Mouse (Mus musculus) neural tube, embryonic 14.5 days (tissue): ENCODE measurements around the gene Rhoj. TPM values are rescaled to one million over a fixed set of nuclear protein-coding genes. Genes with fewer than 3 reads are reported as not detected.

ENCODE experiments used
- ATAC-seq: fragments of 200-750 bp; cut with Nextera tagmentation; 2 replicates; pipeline ENCODE4 v1.8.0; 2017; ENCODE audit warnings: low read depth, mild to moderate bottlenecking, moderate TSS enrichment, moderate library complexity
- H3K27ac ChIP-seq: fragments of 300-500 bp; sonication (generic); 2 replicates; pipeline ENCODE4 v1.5.1; 2014; ENCODE audit warnings: low read depth, mild to moderate bottlenecking, control low read depth, low read length, moderate library complexity, mixed read lengths
- H3K27me3 ChIP-seq: fragments of 300-500 bp; sonication (generic); 2 replicates; pipeline ENCODE4 v1.6.1; 2014; ENCODE audit warnings: low read length; ENCODE audit not compliant: control insufficient read depth, insufficient read depth
- H3K36me3 ChIP-seq: fragments of 300-500 bp; sonication (generic); 2 replicates; pipeline ENCODE4 v1.6.1; 2014; ENCODE audit warnings: low read length, mixed read lengths; ENCODE audit not compliant: control insufficient read depth, insufficient read depth
- H3K4me1 ChIP-seq: fragments of 300-500 bp; sonication (generic); 2 replicates; pipeline ENCODE4 v1.6.1; 2014; ENCODE audit warnings: low read length; ENCODE audit not compliant: control insufficient read depth, insufficient read depth
- H3K4me2 ChIP-seq: fragments of 300-500 bp; sonication (generic); 2 replicates; pipeline ENCODE4 v1.6.1; 2014; ENCODE audit warnings: mild to moderate bottlenecking, low read depth, low read length, control low read depth
- H3K4me3 ChIP-seq: fragments of 300-500 bp; sonication (generic); 2 replicates; pipeline ENCODE4 v1.5.1; 2014; ENCODE audit warnings: low read depth, low read length, control low read depth, mixed read lengths
- H3K9ac ChIP-seq: fragments of 300-500 bp; sonication (generic); replicated peaks from 2 replicates; pipeline ENCODE4 v1.6.1; 2014; ENCODE audit warnings: low read depth, mild to moderate bottlenecking, control low read depth, low read length, mixed read lengths
- H3K9me3 ChIP-seq: fragments of 300-500 bp; sonication (generic); 2 replicates; pipeline ENCODE4 v1.6.1; 2016; ENCODE audit warnings: low read length; ENCODE audit not compliant: control insufficient read depth
- WGBS: fragments of 180-500 bp; shearing (Covaris S2); extraction: QIAGEN DNeasy Blood & Tissue Kit; methylation state at CpG from one replicate; pipeline ENCODE4 v1.1.7; 2014; 5-methylcytosine and 5-hydroxymethylcytosine counted together
- polyA plus RNA-seq: library from polyadenylated mRNA; unstranded; fragments of >200 nt; fragmentation: Nextera tagmentation; extraction: Ambion mirVana; gene quantifications from 2 replicates; pipeline ENCODE4 v1.2.1, GENCODE M21; 2014

Rhoj gene
- polyA plus RNA-seq: 9.1 and 23.4 TPM in 2 replicates

DNA sequence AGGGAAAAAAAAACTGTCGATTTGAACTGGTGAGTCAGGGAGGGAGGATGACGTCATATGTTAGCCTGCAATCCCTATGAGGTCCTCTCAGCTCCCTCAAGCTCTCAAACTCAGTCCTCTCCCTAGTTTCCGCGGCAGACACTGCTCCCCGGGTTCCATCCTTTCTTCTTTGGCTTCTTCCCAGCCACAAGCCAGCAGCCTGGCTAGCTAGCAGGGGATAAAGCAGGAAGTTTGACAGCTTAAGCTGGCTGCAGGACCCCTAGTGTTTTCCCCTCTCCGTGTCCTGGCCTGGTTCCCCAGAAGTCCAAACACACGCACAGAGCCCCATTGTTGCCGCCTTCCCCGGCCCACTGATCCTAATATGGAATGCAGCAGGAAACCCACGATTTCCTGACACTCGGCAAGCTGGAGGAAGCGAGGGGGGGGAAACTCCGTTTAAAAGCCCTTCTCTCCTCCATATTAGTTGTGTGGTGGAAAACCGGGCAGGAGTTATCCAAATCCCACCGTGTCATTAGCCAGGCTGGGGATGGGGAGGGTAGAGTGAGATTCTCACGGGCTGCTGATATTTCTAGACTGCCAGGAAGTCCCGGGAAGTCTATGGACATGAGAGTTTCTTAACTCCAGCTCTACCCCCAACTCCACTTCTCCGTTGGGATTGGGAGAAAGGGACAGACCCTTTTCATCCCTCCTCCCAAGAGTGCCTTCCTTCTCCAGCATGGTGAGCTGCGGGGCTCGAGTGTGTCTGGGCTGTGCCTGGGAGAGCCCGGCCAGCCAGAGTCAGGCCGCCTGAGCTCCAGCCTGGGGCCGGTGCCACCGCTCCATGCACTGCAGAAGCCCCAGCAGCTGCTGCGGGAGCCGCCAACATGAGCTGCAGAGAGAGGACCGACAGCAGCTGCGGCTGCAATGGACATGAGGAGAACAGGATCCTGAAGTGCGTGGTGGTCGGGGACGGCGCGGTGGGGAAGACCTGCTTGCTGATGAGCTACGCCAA is at the start of gene Rhoj:
Gene Rhoj, plus strand, starts transcription at position 362 of the 991 bp plus-strand sequence.
- Histone ChIP-seq H3K9ac (peak within 1 kb of the TSS; percentile 63), H3K4me1 (no peaks in the 10 kb centered on the region), H3K27ac (peak within 1 kb of the TSS; percentile 70), H3K36me3 (no peaks in the 10 kb centered on the region), H3K9me3 (no peaks in the 10 kb centered on the region), H3K4me3 (peak within 1 kb of the TSS; percentile 42), H3K4me2 (peak within 1 kb of the TSS; percentile 89), H3K27me3 (no peaks in the 10 kb centered on the region)
- ATAC-seq: peak; percentile 88
- under 1% methylated on average over 34 of the region's 34 CpGs for WGBS

DNA sequence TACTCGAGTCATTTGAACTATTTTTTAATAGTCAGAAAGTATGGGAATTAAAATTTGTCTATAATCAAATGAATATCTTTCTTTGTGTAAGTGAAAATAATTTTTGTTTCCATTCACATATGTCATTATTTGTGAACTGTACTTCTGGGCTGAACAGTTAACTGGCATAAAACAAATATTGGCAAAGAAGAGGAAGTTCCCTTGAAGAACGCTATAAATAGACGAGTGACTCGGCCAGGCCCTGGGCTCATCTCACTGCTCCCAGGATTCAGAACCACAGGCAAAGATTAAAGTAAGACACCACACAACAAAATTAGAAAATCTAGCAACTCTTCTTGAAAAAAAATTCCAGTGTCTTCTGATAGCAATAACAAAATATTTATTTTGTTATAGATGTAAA is 36.4 kb upstream of the Rhoj start:
- H3K4me2 ChIP-seq: no peak overlapping the region
- 76% methylated on average over 4 of the region's 4 CpGs for WGBS
- H3K4me1 ChIP-seq: no peaks in the 10 kb centered on the region
- H3K27me3 ChIP-seq: no peaks in the 10 kb centered on the region
- no peak for ATAC-seq
- H3K36me3 ChIP-seq: no peaks in the 10 kb centered on the region
- H3K9me3 ChIP-seq: no peaks in the 10 kb centered on the region
- no peak overlapping the region for H3K4me3 ChIP-seq
- H3K9ac ChIP-seq: no peak overlapping the region
- H3K27ac ChIP-seq: no peak overlapping the region

DNA sequence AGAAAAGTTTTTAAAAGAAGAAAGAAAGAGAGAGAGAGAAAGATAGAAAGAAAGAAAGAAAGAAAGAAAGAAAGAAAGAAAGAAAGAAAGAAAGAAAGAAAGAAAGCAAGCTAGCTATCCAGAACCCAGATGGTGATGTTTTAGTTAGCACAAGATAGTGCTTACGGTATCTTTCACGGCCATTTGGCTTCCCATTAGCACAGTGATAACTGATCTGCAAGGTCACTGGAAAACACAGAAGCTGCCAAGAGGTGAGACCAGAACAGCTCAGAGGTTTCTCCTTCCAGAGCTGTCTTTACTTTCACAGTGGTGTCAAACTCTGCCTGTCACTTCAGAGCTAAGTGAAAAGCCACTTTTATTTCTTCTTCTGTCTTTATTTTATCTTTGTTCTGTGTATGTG is 32.4 kb upstream of the Rhoj start:
- no peak overlapping the region for H3K4me2 ChIP-seq
- H3K27ac ChIP-seq: no peak overlapping the region
- no peaks in the 10 kb centered on the region for H3K4me1 ChIP-seq
- no peaks in the 10 kb centered on the region for H3K36me3 ChIP-seq
- WGBS: 83% methylated on average over 2 of the region's 2 CpGs
- H3K9me3 ChIP-seq: no peaks in the 10 kb centered on the region
- no peak overlapping the region for H3K9ac ChIP-seq
- H3K27me3 ChIP-seq: no peaks in the 10 kb centered on the region
- no peak for ATAC-seq
- H3K4me3 ChIP-seq: no peak overlapping the region

DNA sequence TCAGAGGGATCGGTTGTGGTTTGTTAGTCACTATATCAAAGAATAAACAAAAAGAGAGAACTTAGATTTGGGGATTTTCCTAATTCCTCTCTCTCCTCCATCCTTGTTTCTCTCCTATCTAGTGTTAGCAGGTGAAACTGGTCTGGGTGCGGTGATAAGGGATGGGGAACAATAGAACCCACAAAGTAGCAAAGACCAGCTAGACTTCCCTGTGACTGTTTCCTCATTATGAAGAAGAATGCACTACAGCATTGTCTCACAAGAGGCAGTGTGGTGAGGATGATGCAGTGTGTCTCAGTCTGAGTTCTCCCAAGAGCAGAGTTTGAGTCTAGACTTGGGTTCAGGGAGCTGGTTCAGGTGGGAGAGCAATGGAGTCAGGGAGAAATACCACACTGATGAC is 30.7 kb upstream of the Rhoj start:
- H3K4me2 ChIP-seq: no peak overlapping the region
- no peaks in the 10 kb centered on the region for H3K27me3 ChIP-seq
- H3K9me3 ChIP-seq: no peaks in the 10 kb centered on the region
- H3K4me1 ChIP-seq: no peaks in the 10 kb centered on the region
- H3K36me3 ChIP-seq: no peaks in the 10 kb centered on the region
- H3K27ac ChIP-seq: no peak overlapping the region
- H3K4me3 ChIP-seq: no peak overlapping the region
- no peak overlapping the region for H3K9ac ChIP-seq
- ATAC-seq: no peak
- 100% methylated on average over 2 of the region's 2 CpGs for WGBS

DNA sequence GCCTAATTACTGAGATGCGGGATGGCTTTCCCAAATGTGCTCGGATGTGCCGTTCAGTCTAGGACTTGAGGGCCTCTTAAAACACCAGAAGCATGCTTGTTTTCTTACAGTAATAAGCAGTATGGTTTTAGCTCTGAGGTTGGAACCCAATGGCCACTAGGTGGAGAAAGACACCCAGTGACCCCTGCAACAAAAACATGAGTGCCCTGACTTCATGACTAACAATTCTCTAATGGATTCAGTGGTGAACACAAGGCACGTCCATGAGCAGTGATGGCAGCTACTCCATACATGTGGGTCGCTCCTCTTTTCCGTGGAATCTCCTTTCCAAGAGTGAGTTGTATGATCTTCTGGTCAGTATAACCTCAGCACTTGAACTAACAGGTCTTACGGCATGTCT is 27.6 kb upstream of the Rhoj start:
- Histone ChIP-seq H3K4me3 (no peak overlapping the region), H3K4me1 (no peaks in the 10 kb centered on the region), H3K9ac (no peak overlapping the region), H3K36me3 (no peaks in the 10 kb centered on the region), H3K4me2 (no peak overlapping the region), H3K9me3 (no peaks in the 10 kb centered on the region), H3K27me3 (no peaks in the 10 kb centered on the region), H3K27ac (no peak overlapping the region)
- 73% methylated on average over 7 of the region's 7 CpGs for WGBS
- no peak for ATAC-seq

DNA sequence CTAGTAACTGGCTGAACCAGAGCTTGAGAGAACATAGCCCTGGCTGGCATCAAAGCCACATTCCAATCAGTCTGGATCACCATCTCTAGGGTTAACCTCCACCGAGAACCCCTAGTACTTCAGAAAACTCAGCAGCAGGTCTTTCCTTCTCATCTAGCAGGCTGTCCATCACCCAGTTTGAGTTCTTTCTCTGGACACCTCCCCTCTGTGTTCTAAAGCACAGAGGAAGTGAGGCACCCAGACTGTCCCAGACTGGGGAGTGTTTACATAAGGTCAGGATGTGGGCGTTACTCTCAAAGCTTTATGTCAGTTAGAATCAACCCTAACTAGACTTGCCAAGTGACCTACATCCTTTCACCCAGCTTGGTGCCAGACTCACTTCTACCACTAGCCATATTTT is 24.9 kb upstream of the Rhoj start:
- Histone ChIP-seq H3K4me2 (no peak overlapping the region), H3K27ac (no peak overlapping the region), H3K9me3 (no peaks in the 10 kb centered on the region), H3K4me1 (no peaks in the 10 kb centered on the region), H3K36me3 (no peaks in the 10 kb centered on the region), H3K27me3 (no peaks in the 10 kb centered on the region), H3K9ac (no peak overlapping the region), H3K4me3 (no peak overlapping the region)
- WGBS: 62% methylated on average over 2 of the region's 2 CpGs
- ATAC-seq: no peak

DNA sequence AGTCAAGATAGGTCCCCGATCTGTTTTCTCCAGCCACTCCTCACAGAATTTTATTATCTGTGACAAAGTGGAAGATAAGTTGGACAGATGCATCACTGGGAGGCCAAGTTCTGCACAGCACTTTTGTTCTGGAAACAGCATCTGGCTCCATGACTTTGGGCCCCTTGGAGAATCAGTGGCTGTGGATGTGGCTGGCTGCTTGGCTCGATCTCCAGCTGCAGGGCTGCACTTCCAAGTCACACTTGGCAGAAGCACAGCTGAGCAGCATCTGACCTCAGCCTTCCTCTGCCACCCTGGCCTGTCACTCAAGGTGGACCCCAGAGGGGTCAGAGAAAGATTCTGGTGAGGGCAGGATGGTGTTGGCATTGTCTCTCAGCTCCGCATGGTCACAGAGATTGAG is 22.0 kb upstream of the Rhoj start:
- H3K27me3 ChIP-seq: no peaks in the 10 kb centered on the region
- H3K9me3 ChIP-seq: no peaks in the 10 kb centered on the region
- H3K4me3 ChIP-seq: no peak overlapping the region
- no peak overlapping the region for H3K27ac ChIP-seq
- no peak overlapping the region for H3K9ac ChIP-seq
- no peaks in the 10 kb centered on the region for H3K4me1 ChIP-seq
- 73% methylated on average over 3 of the region's 3 CpGs for WGBS
- H3K36me3 ChIP-seq: no peaks in the 10 kb centered on the region
- no peak for ATAC-seq
- H3K4me2 ChIP-seq: no peak overlapping the region

DNA sequence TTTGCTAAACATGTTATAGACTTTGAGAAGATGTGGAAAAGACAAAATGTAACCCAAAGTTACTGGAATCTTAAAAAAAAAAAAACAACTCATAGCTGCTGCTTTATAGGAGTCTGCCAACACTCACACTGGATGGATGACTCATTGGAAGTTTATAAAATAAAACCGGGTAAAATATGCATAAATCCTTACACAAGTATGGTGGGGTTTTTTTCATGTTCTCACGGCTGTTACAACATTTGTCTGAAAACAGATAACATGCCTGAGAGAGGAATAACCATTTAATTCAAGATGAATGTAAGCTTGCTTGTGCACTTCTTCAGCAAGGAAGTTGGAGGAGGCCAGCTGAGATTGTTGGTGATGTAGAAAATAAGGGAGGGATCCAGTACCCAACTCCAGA is 17.6 kb upstream of the Rhoj start:
- no peak overlapping the region for H3K9ac ChIP-seq
- H3K4me2 ChIP-seq: no peak overlapping the region
- H3K4me3 ChIP-seq: no peak overlapping the region
- H3K4me1 ChIP-seq: no peaks in the 10 kb centered on the region
- no peaks in the 10 kb centered on the region for H3K36me3 ChIP-seq
- no peaks in the 10 kb centered on the region for H3K27me3 ChIP-seq
- no peak overlapping the region for H3K27ac ChIP-seq
- WGBS: 86% methylated on average over 2 of the region's 2 CpGs
- no peak for ATAC-seq
- H3K9me3 ChIP-seq: no peaks in the 10 kb centered on the region

DNA sequence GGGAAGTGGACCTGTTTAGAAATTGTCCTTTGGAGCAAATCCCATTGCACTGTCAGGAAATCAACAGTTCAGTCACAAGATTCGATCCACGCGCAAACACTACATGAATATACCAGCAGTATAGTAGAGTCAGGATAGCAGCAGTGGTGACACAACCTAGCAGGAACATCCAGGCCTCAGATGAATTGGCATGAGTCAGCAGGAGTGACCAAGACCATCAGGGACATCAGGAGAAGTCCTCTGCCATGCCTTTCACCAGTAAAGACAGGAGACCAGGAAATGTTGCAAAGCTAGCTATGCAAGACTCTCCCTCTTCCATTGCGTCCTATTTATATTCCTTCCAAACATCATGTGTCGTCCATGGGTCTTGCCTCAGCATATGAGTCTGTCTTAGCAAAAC is 16.6 kb upstream of the Rhoj start:
- Histone ChIP-seq H3K36me3 (no peaks in the 10 kb centered on the region), H3K9me3 (no peaks in the 10 kb centered on the region), H3K4me2 (no peak overlapping the region), H3K27ac (no peak overlapping the region), H3K4me3 (no peak overlapping the region), H3K9ac (no peak overlapping the region), H3K27me3 (no peaks in the 10 kb centered on the region), H3K4me1 (no peaks in the 10 kb centered on the region)
- 95% methylated on average over 5 of the region's 5 CpGs for WGBS
- no peak for ATAC-seq
